Mouse (Mus musculus): ENCODE measurements around the gene Irgq.

- TF ChIP-seq CTCF (IDR thresholded peaks at IDR 0.05; ENCODE audit: low read depth): peak; percentile 25; the same call in 1 of the 2 replicates
- TF ChIP-seq EP300 (IDR thresholded peaks at IDR 0.05; ENCODE audit: low read depth): no peak
These were observed 7.7 kb downstream of the Irgq start for GRCm38 (mm10) chr7:24538154-24538553.

All from liver, embryonic 14.5 days (tissue).